Mouse (Mus musculus) testis, adult 2 months (tissue): ENCODE results near the gene Fosl2.

Experiments
- CTCF ChIP-seq: fragments of 200-500 bp; IDR thresholded peaks from 2 replicates; pipeline ENCODE4 v1.5.1; 2012; ENCODE audit warnings: low read depth, mild to moderate bottlenecking, inconsistent platforms, low read length, moderate library complexity; ENCODE audit not compliant: control insufficient read depth, insufficient read depth, insufficient replicate concordance
- POLR2A ChIP-seq: fragments of 200-500 bp; IDR thresholded peaks from 2 replicates; pipeline ENCODE4 v1.6.1; 2012; ENCODE audit warnings: low read depth, mild to moderate bottlenecking, inconsistent platforms, low read length, moderate library complexity; ENCODE audit not compliant: control insufficient read depth

GRCm38 (mm10) chr5:32127226-32127625 lies 8.4 kb upstream of the Fosl2 start:
- no peak for TF ChIP-seq CTCF
- no peak for TF ChIP-seq POLR2A
